Mouse (Mus musculus) right cerebral cortex, adult 2 months (tissue): Measurements from ENCODE around the gene Nat14.
A peak's percentile ranks its signal among the peaks of the same experiment; 100 is the strongest.

ENCODE experiments used
- DNase-seq, 2 experiments: peaks; one replicate each; pipeline ENCODE4 v3.0.0; 2021 to 2022; ENCODE audit warnings: low spot score in 2 of 2

Gene Nat14

GRCm38 (mm10) chr7:4947855-4948254 lies 26.0 kb downstream of the Nat14 start:
- DNase-seq, result no peak

DNA sequence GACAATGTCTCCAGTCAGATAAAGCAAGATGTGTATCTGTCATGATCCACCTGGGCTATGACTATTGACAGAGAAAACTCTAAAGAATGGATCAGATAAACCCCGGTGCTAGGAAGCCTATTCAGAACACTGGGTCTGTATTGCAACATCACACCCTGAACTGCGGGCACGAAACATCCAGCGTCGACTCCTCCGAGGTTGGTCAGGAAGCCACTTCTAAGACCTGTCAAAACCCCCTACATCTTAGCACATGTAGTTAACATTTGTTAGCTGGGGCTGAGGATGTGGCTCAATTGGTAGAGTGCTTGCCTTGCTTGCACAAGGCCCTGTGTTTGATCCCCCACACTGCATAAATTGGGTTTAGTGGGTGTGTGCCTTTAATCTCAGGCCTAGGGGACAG lies 26.6 kb downstream of the Nat14 start:
- DNase-seq, result no peak

DNA sequence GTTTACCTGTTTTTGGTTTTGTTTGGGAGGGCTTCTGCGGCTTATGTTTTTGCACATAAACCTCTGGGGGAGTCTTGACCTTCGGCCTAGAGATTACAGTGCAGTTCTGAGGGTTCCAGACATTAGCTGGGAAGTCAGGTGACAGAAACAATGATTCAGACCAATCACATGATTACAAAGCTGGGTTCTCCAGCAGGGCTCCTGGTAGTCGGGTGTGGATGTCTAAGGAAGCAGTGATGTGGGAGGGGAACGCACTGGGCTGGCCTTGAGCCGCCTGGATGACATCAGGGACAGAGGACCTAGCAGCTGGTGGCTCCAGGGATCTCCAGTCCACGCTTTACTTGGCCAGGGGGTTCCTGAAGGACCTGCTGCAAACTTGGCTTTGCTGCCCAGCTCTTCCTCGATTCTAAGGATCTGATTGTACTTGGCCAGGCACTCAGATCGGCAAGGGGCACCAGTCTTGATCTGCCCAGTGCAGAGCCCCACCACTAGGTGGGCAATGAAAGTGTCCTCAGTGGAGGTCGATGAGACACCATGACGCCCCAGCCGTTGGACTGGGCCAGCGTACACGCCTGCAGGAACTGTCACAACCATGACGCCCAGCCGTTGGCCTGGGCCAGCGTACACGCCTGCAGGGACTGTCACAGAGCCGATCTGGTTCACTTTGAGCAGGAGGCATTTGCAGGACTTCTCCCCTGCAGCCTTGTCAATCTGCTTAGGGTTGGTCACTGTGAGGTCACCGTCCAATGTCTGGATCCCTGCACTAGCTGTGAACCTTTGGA lies 28.9 kb downstream of the Nat14 start:
- DNase-seq, result no peak

GRCm38 (mm10) chr7:4953815-4954445 lies 32.1 kb downstream of the Nat14 start:
- no peak for DNase-seq

DNA sequence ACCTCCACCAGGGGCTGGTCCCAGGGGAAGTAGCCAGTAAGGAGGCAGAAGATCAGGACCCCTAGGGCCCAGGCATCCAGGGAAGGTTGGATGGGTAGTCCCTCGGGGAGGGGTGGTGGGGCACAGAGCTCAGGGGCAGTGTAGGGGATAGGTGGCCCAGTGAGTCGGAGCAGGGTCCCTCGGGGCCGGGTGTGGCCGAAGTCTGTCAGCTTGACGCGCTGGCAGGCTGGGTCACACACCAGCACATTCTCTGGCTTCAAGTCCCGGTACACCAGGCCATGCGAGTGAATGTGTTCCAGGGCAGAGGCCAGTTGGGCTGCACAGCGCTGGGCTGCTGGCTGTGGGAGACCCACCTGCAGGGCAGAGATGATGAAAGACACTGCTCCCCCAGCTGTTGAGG lies 35.5 kb downstream of the Nat14 start:
- no peak for DNase-seq

DNA sequence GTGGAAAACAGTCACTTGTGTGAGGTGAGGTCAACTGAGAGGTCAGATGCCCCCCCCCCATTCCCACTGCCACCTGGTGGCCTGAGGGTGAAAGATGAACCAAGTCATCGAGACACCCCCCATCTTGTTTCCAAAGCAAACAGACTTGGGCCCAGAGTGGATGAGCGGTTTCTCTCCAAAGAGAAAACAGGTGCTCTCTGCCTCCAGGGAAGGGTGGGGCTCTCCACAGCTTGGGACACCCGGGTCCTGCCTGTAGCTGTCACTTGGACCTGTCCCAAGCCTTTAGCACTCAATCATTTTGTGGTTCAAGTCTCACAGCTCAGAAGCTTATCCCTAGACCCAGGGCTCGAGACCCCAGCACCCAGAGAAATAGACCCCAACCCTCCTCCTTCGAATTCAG lies 41.7 kb downstream of the Nat14 start:
- no peak for DNase-seq

DNA sequence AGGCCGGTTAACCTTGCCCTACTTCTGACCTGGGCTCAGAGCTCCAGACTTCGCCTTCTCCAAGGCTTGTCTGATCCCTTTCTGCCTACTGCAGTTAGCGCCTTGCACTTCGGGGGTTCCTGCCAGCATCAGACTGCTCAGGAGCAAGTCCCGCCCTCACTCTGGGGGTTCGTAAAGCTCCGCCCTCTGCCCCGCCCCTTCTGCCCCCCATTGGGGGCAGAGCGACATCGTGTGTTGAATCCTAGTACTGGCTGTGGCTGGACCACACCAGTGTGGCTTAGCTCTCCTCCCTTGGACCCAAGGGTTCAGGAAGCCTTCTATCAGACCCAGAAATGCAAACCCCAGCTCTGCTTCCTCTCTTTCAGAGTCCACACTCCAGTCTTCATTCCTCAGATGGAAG lies 42.4 kb downstream of the Nat14 start, which contains the start of gene Sbk2:
TSS of gene Sbk2 (minus strand) at position 135 of the 400 bp plus-strand sequence.
- DNase-seq, result peak; percentile 58 to 68

GRCm38 (mm10) chr7:4964988-4965387 lies 43.2 kb downstream of the Nat14 start:
- DNase-seq, result no peak

- no peak for DNase-seq
Observed at GRCm38 (mm10) chr7:4971068-4971467, 49.2 kb downstream of the Nat14 start, which contains the start of gene Sbk3. TSS of gene Sbk3 (minus strand) at chr7:4971168.

DNA sequence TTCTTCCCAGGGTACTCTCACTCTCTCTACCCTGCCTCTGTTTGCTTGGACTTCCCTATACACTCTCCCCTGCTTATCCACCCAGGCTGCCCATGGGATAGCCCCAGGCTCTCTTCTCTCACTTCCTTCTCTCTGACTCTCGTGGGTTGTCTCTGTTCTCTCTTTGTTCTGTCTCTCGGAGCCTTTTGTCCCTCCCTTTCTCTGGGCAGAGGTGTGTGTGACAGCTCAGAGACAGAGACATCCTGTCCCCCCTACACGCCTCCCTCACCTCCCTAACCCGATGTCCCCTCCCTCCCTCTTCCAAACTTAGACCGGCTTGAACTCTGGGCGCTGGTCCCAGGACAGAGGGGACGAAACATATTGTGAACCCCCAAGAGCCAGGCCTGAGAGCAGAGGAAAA lies 49.9 kb downstream of the Nat14 start:
- no peak for DNase-seq

DNA sequence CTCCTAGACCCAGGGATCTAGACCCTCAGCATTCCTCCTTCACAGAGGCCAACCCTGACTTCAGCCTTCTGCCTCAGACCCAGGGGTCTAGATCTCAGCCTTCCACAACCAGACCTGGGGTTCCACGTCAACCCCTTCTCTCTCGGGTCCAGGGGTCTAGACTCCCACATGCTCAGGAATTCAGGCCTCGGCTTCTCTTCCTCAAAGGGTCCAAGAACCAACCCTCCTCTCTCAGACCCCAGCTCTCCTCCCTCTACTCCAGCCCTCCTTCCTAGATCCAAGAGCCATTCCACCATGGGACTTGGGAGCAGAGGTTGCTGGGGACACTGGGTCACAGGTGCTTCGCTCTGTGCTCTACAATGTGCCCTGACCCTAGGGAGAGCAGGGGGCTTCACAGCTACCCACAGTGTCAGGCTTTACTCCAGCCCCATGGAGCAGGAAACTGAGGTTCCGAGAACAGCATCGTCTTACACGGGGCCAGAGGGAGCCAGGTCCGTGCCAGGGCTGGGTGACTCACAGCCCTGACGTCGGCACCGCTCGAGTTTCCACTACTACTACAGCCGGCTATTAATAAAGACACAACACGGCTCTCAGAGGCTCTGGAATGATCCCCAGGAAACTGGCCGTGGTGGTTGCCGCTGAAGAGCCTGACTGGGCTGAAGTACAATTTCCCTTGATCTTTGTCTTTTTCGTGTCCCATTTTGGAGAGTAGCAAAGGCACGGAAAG lies 50.7 kb downstream of the Nat14 start:
- DNase-seq, result no peak
